Mouse (Mus musculus) kidney, adult 18-20 months (tissue): Measurements from ENCODE around the gene Atg101.
"Not testable (repeated sequence)": the region's sequence is repeated elsewhere in the genome, so short reads cannot be mapped to it uniquely, and the experiment has no call there.

Experiments used
- DNase-seq: peaks from one replicate; pipeline ENCODE4 v3.0.0; 2021

Atg101 gene

GRCm38 (mm10) chr15:101316913-101317813 lies 33.1 kb downstream of the Atg101 start:
- DNase-seq, result peak; percentile 24

- DNase-seq, result no peak
These were observed 33.9 kb downstream of the Atg101 start for GRCm38 (mm10) chr15:101317814-101318500.

- peak; percentile 28 for DNase-seq
These were observed 35.1 kb downstream of the Atg101 start for GRCm38 (mm10) chr15:101318889-101319765.

GRCm38 (mm10) chr15:101320010-101320617 lies 36.0 kb downstream of the Atg101 start:
- DNase-seq, result no peak

GRCm38 (mm10) chr15:101320618-101321041 lies 36.6 kb downstream of the Atg101 start:
- peak; percentile 51 for DNase-seq

GRCm38 (mm10) chr15:101321126-101321525 lies 37.1 kb downstream of the Atg101 start:
- no peak for DNase-seq

- DNase-seq, result no peak
These were observed 38.0 kb downstream of the Atg101 start for GRCm38 (mm10) chr15:101322106-101322505.

- DNase-seq, result no peak
These were observed 38.6 kb downstream of the Atg101 start for GRCm38 (mm10) chr15:101322640-101323039.

GRCm38 (mm10) chr15:101323511-101323910 lies 39.4 kb downstream of the Atg101 start:
- no peak for DNase-seq

- DNase-seq, result not testable (repeated sequence)
These were observed 40.3 kb downstream of the Atg101 start for GRCm38 (mm10) chr15:101324409-101324808.

- no peak for DNase-seq
These were observed 42.0 kb downstream of the Atg101 start for GRCm38 (mm10) chr15:101325991-101326534.

GRCm38 (mm10) chr15:101327282-101327681 lies 43.2 kb downstream of the Atg101 start:
- DNase-seq, result peak; percentile 83

- no peak for DNase-seq
These were observed 44.9 kb downstream of the Atg101 start for GRCm38 (mm10) chr15:101328876-101329563.

GRCm38 (mm10) chr15:101329564-101329892 lies 45.5 kb downstream of the Atg101 start:
- DNase-seq, result no peak

- no peak for DNase-seq
These were observed 47.0 kb downstream of the Atg101 start for GRCm38 (mm10) chr15:101331090-101331489.

- DNase-seq, result no peak
These were observed 48.3 kb downstream of the Atg101 start for GRCm38 (mm10) chr15:101332370-101332769.

GRCm38 (mm10) chr15:101333165-101333564 lies 49.1 kb downstream of the Atg101 start:
- DNase-seq, result no peak

GRCm38 (mm10) chr15:101333648-101334047 lies 49.6 kb downstream of the Atg101 start:
- no peak for DNase-seq

GRCm38 (mm10) chr15:101336474-101337174 lies 52.6 kb downstream of the Atg101 start:
- DNase-seq, result peak; percentile 43

GRCm38 (mm10) chr15:101338359-101338758 lies 54.3 kb downstream of the Atg101 start:
- DNase-seq, result no peak

- peak; percentile 92 for DNase-seq
These were observed 55.5 kb downstream of the Atg101 start for GRCm38 (mm10) chr15:101339537-101339936.
